Mouse (Mus musculus): ENCODE measurements around the gene Ptov1. TPM values are rescaled to one million over a fixed set of nuclear protein-coding genes. Genes with fewer than 3 reads are reported as not detected.
A peak's percentile ranks its signal among the peaks of the same experiment; 100 is the strongest.

Gene Ptov1
- polyA plus RNA-seq, 1 experiment from 2014 or later: 454 TPM

DNA sequence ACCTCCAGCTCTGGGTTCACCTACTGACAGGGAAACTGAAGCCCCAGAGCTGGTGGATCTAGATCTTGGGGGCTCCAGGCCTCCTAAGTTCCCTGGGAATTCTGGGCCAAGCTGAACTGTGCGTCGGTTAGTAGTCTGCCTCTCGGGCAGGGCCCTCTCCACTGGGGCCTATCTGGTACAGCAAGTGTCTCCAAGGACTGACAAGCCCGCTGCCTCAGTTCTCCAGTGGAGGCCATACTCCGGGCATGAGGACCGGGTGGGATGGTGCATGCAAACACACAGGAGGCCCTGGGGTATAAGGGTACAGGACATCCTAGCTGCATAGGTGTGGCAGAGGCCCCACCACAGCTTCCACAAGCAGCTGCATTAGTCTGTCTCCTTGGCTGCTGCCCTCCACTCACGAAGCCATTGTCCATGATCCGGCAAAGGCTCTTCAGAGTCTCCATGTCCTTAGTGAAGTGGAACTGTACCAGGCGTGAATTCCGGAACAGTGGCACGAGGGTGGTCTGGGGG lies 5.5 kb downstream of the Ptov1 start:
- Histone ChIP-seq H3K4me2 (replicated peaks) (no peak overlapping the region), H3K4me3 (replicated peaks; ENCODE audit: low read length) (no peak overlapping the region), H3K9ac (no peak overlapping the region), H3K27me3 (ENCODE audit: control insufficient read depth, insufficient read depth, low read length) (no peaks in the 10 kb centered on the region), H3K36me3 (replicated peaks; ENCODE audit: control insufficient read depth, insufficient read depth) (peaks cover 61% of the 10 kb centered on the region), H3K4me1 (replicated peaks; ENCODE audit: control insufficient read depth, insufficient read depth, low read length) (peaks cover 30% of the 10 kb centered on the region), H3K9me3 (ENCODE audit: control insufficient read depth, low read length) (no peaks in the 10 kb centered on the region), H3K27ac (no peak overlapping the region)
- DNase-seq (ENCODE audit: low spot score): no peak
- 85% methylated on average over 11 of the region's 11 CpGs for WGBS
- ATAC-seq (ENCODE audit: low FRiP score): no peak

DNA sequence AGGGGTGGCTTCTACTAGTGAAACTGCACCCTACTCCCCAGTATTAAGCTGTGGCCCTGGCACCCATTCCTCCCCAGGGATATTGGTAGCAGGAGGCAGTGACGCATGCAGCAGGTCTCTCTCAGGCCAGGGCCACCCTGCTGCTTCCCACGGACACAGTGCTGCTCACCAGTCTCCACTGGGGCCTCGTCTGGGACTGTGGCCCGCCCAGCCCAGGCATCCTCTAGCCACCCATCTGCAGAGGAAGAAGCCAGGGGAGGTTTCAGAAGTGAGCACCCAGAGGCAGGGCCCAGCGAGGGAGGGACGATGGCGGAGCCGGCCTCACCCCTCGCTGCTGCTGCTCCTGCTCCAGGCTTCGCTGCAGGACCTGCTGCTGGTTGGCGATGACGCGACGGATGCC lies 6.4 kb downstream of the Ptov1 start:
- Histone ChIP-seq H3K9me3 (ENCODE audit: control insufficient read depth, low read length) (no peaks in the 10 kb centered on the region), H3K36me3 (replicated peaks; ENCODE audit: control insufficient read depth, insufficient read depth) (peaks cover 61% of the 10 kb centered on the region), H3K9ac (no peak overlapping the region), H3K27ac (no peak overlapping the region), H3K4me3 (replicated peaks; ENCODE audit: low read length) (no peak overlapping the region), H3K4me1 (replicated peaks; ENCODE audit: control insufficient read depth, insufficient read depth, low read length) (peaks cover 33% of the 10 kb centered on the region), H3K4me2 (replicated peaks) (no peak overlapping the region), H3K27me3 (ENCODE audit: control insufficient read depth, insufficient read depth, low read length) (no peaks in the 10 kb centered on the region)
- WGBS: 88% methylated on average over 14 of the region's 14 CpGs
- no peak for DNase-seq (ENCODE audit: low spot score)
- no peak for ATAC-seq (ENCODE audit: low FRiP score)

DNA sequence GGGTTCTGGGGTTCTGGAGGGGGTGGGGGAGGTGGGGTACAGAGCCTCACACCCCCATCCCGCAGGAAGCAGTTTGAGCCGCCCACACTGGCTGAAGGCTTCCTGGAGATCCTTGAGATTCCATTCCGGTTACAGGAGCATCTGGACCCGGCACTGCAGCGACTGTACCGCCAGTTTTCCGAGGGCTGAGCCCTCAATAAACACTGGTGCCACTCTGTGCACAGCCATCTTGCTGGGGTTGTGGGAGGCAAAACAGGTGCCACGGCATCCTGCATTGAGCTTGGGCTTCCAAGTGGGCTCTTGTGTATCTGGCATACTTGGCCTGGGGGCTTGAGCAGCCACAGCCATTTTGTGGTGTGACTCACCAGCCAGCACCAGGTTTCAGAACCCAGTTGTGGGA lies 7.2 kb downstream of the Ptov1 start:
- H3K36me3 ChIP-seq (replicated peaks; ENCODE audit: control insufficient read depth, insufficient read depth): peaks cover 61% of the 10 kb centered on the region
- no peak overlapping the region for H3K27ac ChIP-seq
- no peak overlapping the region for H3K9ac ChIP-seq
- peaks cover 33% of the 10 kb centered on the region for H3K4me1 ChIP-seq (replicated peaks; ENCODE audit: control insufficient read depth, insufficient read depth, low read length)
- no peak overlapping the region for H3K4me2 ChIP-seq (replicated peaks)
- WGBS: 89% methylated on average over 8 of the region's 8 CpGs
- DNase-seq (ENCODE audit: low spot score) (no peak), ATAC-seq (ENCODE audit: low FRiP score) (no peak)
- H3K4me3 ChIP-seq (replicated peaks; ENCODE audit: low read length): no peak overlapping the region
- no peaks in the 10 kb centered on the region for H3K9me3 ChIP-seq (ENCODE audit: control insufficient read depth, low read length)
- no peaks in the 10 kb centered on the region for H3K27me3 ChIP-seq (ENCODE audit: control insufficient read depth, insufficient read depth, low read length)

- no peak for ATAC-seq (ENCODE audit: low FRiP score)
- Histone ChIP-seq H3K4me3 (replicated peaks; ENCODE audit: low read length) (no peak overlapping the region), H3K4me1 (replicated peaks; ENCODE audit: control insufficient read depth, insufficient read depth, low read length) (peaks cover 27% of the 10 kb centered on the region), H3K4me2 (replicated peaks) (no peak overlapping the region), H3K27ac (no peak overlapping the region), H3K9ac (no peak overlapping the region), H3K36me3 (replicated peaks; ENCODE audit: control insufficient read depth, insufficient read depth) (peaks cover 55% of the 10 kb centered on the region), H3K9me3 (ENCODE audit: control insufficient read depth, low read length) (no peaks in the 10 kb centered on the region), H3K27me3 (ENCODE audit: control insufficient read depth, insufficient read depth, low read length) (no peaks in the 10 kb centered on the region)
- no peak for DNase-seq (ENCODE audit: low spot score)
- WGBS: 74% methylated on average over 14 of the region's 14 CpGs
Measured at GRCm38 (mm10) chr7:44861429-44861816, 8.2 kb downstream of the Ptov1 start.

- Histone ChIP-seq H3K27me3 (ENCODE audit: control insufficient read depth, insufficient read depth, low read length) (no peaks in the 10 kb centered on the region), H3K27ac (0 out of 2 replicates have a peak overlapping the region, but pooled peaks have one; percentile 4), H3K9me3 (ENCODE audit: control insufficient read depth, low read length) (no peaks in the 10 kb centered on the region), H3K36me3 (replicated peaks; ENCODE audit: control insufficient read depth, insufficient read depth) (peaks cover 49% of the 10 kb centered on the region), H3K4me1 (replicated peaks; ENCODE audit: control insufficient read depth, insufficient read depth, low read length) (peaks cover 22% of the 10 kb centered on the region), H3K9ac (no peak overlapping the region; the same call in 1 of the 2 replicates), H3K4me2 (replicated peaks) (0 out of 2 replicates have a peak overlapping the region, but pooled peaks have one; percentile 15), H3K4me3 (replicated peaks; ENCODE audit: low read length) (no peak overlapping the region)
- WGBS: 58% methylated on average over 22 of the region's 22 CpGs
- ATAC-seq (ENCODE audit: low FRiP score): 0 out of 2 replicates have a peak, but pooled peaks have one; percentile 31
- DNase-seq (ENCODE audit: low spot score): peak; percentile 76
Measured at GRCm38 (mm10) chr7:44860576-44861428, 8.8 kb downstream of the Ptov1 start.

DNA sequence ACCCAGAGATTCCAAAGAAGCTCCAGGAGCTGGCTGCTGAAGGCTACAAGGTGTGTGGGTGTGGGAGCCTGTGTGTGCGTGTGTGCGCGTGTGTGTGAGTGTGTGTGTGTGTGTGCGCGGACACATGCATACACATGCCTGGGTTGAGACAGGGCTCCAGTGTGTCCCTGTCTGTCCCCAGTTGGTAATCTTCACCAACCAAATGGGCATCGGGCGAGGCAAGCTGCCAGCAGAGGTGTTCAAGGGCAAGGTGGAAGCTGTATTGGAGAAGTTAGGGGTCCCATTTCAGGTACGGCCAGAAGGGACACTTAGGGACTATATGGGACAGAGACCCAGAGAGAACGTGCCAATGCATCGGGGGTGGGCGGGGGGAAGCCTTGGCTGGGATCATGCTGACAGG lies 9.7 kb downstream of the Ptov1 start:
- WGBS: 93% methylated on average over 11 of the region's 11 CpGs
- Histone ChIP-seq H3K27me3 (ENCODE audit: control insufficient read depth, insufficient read depth, low read length) (no peaks in the 10 kb centered on the region), H3K27ac (no peak overlapping the region), H3K9ac (no peak overlapping the region), H3K4me2 (replicated peaks) (no peak overlapping the region), H3K9me3 (ENCODE audit: control insufficient read depth, low read length) (no peaks in the 10 kb centered on the region), H3K4me1 (replicated peaks; ENCODE audit: control insufficient read depth, insufficient read depth, low read length) (peaks cover 21% of the 10 kb centered on the region), H3K36me3 (replicated peaks; ENCODE audit: control insufficient read depth, insufficient read depth) (peaks cover 40% of the 10 kb centered on the region), H3K4me3 (replicated peaks; ENCODE audit: low read length) (no peak overlapping the region)
- ATAC-seq (ENCODE audit: low FRiP score) (no peak), DNase-seq (ENCODE audit: low spot score) (no peak)

DNA sequence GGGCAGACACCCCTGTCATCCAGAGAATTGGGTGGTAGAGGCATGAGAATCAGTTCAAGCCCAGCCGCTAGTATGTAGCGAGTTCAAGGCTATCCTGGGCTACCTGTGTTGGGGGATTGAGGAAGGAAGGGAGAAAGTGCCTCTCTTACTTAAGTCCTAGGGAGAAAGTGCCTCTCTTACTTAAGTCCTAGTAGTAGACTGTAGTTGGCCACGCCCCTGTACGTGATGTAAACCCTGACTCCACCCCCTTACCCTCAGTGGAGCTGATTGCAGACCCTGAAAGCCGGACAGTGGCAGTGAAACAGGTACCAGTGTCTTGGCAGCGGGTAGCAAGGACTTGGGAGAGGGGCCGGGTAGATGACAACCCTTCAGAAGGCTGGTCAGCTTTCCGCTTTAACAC lies 11.7 kb downstream of the Ptov1 start:
- 30% methylated on average over 8 of the region's 8 CpGs for WGBS
- H3K9me3 ChIP-seq (ENCODE audit: control insufficient read depth, low read length): no peaks in the 10 kb centered on the region
- H3K4me2 ChIP-seq (replicated peaks): peak overlapping the region; percentile 95
- DNase-seq (ENCODE audit: low spot score): no peak
- H3K36me3 ChIP-seq (replicated peaks; ENCODE audit: control insufficient read depth, insufficient read depth): peaks cover 26% of the 10 kb centered on the region
- peak overlapping the region; percentile 70 for H3K4me3 ChIP-seq (replicated peaks; ENCODE audit: low read length)
- peak overlapping the region; percentile 82 for H3K9ac ChIP-seq
- H3K4me1 ChIP-seq (replicated peaks; ENCODE audit: control insufficient read depth, insufficient read depth, low read length): peaks cover 34% of the 10 kb centered on the region
- ATAC-seq (ENCODE audit: low FRiP score): no peak
- peak overlapping the region; percentile 90; the same call in 1 of the 2 replicates for H3K27ac ChIP-seq
- H3K27me3 ChIP-seq (ENCODE audit: control insufficient read depth, insufficient read depth, low read length): no peaks in the 10 kb centered on the region

GRCm38 (mm10) chr7:44857042-44857552 lies 12.5 kb downstream of the Ptov1 start, which contains the start of gene Pnkp:
TSS of gene Pnkp (plus strand) at chr7:44857139.
- H3K36me3 ChIP-seq (replicated peaks; ENCODE audit: control insufficient read depth, insufficient read depth): peaks cover 22% of the 10 kb centered on the region
- no peaks in the 10 kb centered on the region for H3K27me3 ChIP-seq (ENCODE audit: control insufficient read depth, insufficient read depth, low read length)
- peak within 1 kb of the TSS; percentile 90 for H3K27ac ChIP-seq
- ATAC-seq (ENCODE audit: low FRiP score) (peak; percentile 44), DNase-seq (ENCODE audit: low spot score) (peak; percentile 90)
- H3K4me1 ChIP-seq (replicated peaks; ENCODE audit: control insufficient read depth, insufficient read depth, low read length): peaks cover 34% of the 10 kb centered on the region
- H3K4me3 ChIP-seq (replicated peaks; ENCODE audit: low read length): peak within 1 kb of the TSS; percentile 70
- WGBS: 1% methylated on average over 32 of the region's 32 CpGs
- peak within 1 kb of the TSS; percentile 82 for H3K9ac ChIP-seq
- peak within 1 kb of the TSS; percentile 95 for H3K4me2 ChIP-seq (replicated peaks)
- H3K9me3 ChIP-seq (ENCODE audit: control insufficient read depth, low read length): no peaks in the 10 kb centered on the region

DNA sequence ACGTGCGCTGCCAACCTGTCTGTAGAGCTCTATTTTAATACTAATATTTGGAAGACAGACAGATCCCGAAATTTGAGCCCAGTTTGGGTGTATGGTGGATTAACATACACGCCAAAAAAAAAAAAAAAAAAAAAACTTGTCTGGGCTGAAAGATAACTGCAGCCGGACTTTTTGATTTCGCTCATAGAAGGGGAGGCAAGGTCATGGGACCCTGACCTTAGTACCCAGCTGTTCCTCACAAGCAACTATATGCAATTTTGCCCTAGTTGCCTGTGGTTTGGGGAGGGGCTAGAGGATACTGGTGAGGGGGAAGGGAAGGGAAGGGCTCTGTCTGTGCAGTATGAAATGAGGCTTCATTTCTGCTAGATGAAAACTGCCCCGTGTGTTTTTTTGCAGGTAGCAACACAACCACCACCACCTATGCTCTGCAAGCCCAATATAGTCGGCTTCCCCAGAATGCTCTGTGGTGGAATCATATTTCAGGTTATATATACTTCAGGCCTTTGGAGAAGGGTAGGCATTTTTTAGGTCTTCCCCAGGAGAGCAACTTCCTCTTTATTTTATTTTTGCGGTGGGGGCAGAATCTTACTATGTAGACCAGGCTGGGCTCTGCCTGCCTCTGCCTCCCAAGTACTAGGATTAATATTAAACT lies 13.2 kb downstream of the Ptov1 start:
- 72% methylated on average over 9 of the region's 9 CpGs for WGBS
- ATAC-seq (ENCODE audit: low FRiP score): no peak

More for the DNA sequence above, 13.2 kb downstream of the Ptov1 start:
- Histone ChIP-seq H3K9ac (peak overlapping the region; percentile 82), H3K4me1 (replicated peaks; ENCODE audit: control insufficient read depth, insufficient read depth, low read length) (peaks cover 34% of the 10 kb centered on the region), H3K27me3 (ENCODE audit: control insufficient read depth, insufficient read depth, low read length) (no peaks in the 10 kb centered on the region), H3K9me3 (ENCODE audit: control insufficient read depth, low read length) (no peaks in the 10 kb centered on the region), H3K4me2 (replicated peaks) (peak overlapping the region; percentile 95), H3K27ac (peak overlapping the region; percentile 90), H3K4me3 (replicated peaks; ENCODE audit: low read length) (peak overlapping the region; percentile 70), H3K36me3 (replicated peaks; ENCODE audit: control insufficient read depth, insufficient read depth) (peaks cover 15% of the 10 kb centered on the region)
- DNase-seq (ENCODE audit: low spot score): no peak
